Mouse (Mus musculus): Measurements from ENCODE around the gene Wapl. TPM values are rescaled to one million over a fixed set of nuclear protein-coding genes. Genes with fewer than 3 reads are reported as not detected.

Gene Wapl
- polyA plus RNA-seq, 1 experiment from 2014 or later, result 36.7 TPM

- H3K4me2 ChIP-seq, result peak overlapping the region; percentile 4; the same call in 1 of the 2 replicates
- 84% methylated on average over 5 of the region's 5 CpGs for WGBS
Measured at GRCm38 (mm10) chr14:34675347-34675865, 1.7 kb downstream of the Wapl start.

DNA sequence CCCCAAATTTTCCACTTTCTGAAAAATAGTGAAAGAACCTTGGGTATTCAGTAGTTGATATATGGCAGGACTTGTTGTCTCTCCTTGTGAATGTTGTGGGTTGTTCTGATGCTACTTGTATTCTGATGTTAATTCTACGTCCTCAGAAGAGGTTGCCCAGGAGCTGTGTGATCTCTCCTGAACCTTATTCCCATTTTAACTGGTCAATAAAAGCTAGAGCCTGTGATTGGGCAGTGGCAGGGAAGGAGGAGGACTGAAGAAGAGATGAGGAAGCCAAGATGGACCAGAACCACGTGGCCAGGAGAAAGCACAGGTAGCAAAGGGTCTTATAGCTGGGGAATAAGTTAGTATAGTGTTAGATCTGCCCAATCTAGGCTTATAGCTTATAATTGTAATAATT lies 7.1 kb downstream of the Wapl start:
- DNase-seq (ENCODE audit: low spot score, missing footprints) (peak; percentile 67), ATAC-seq (ENCODE audit: low FRiP score) (no peak)
- Histone ChIP-seq H3K4me3 (ENCODE audit: low read depth, low read length) (no peak overlapping the region), H3K9ac (ENCODE audit: low read length) (no peak overlapping the region), H3K27me3 (ENCODE audit: control insufficient read depth, insufficient read depth, low read length) (no peaks in the 10 kb centered on the region), H3K4me1 (ENCODE audit: control insufficient read depth, insufficient read depth, low read length) (no peaks in the 10 kb centered on the region), H3K27ac (ENCODE audit: low read depth, low read length) (no peak overlapping the region), H3K36me3 (ENCODE audit: control insufficient read depth, insufficient read depth, low read length) (peaks cover 4% of the 10 kb centered on the region; the same call in 1 of the 2 replicates), H3K4me2 (no peak overlapping the region), H3K9me3 (ENCODE audit: control insufficient read depth, low read length) (no peaks in the 10 kb centered on the region)
- WGBS, result 81% methylated on average over 2 of the region's 2 CpGs

More at GRCm38 (mm10) chr14:34675347-34675865, 1.7 kb downstream of the Wapl start:
- H3K9me3 ChIP-seq (ENCODE audit: control insufficient read depth, low read length), result no peaks in the 10 kb centered on the region
- no peaks in the 10 kb centered on the region for H3K27me3 ChIP-seq (ENCODE audit: control insufficient read depth, insufficient read depth, low read length)
- H3K27ac ChIP-seq (ENCODE audit: low read depth, low read length), result no peak overlapping the region
- no peak overlapping the region for H3K9ac ChIP-seq (ENCODE audit: low read length)
- H3K4me3 ChIP-seq (ENCODE audit: low read depth, low read length), result no peak overlapping the region
- peaks cover 12% of the 10 kb centered on the region for H3K4me1 ChIP-seq (ENCODE audit: control insufficient read depth, insufficient read depth, low read length)
- H3K36me3 ChIP-seq (ENCODE audit: control insufficient read depth, insufficient read depth, low read length), result no peaks in the 10 kb centered on the region
- ATAC-seq (ENCODE audit: low FRiP score), result no peak
- no peak for DNase-seq (ENCODE audit: low spot score, missing footprints)

GRCm38 (mm10) chr14:34684989-34685388 lies 11.3 kb downstream of the Wapl start:
- DNase-seq (ENCODE audit: low spot score, missing footprints), result no peak
- no peak for ATAC-seq (ENCODE audit: low FRiP score)
- peaks cover 4% of the 10 kb centered on the region; the same call in 1 of the 2 replicates for H3K36me3 ChIP-seq (ENCODE audit: control insufficient read depth, insufficient read depth, low read length)

DNA sequence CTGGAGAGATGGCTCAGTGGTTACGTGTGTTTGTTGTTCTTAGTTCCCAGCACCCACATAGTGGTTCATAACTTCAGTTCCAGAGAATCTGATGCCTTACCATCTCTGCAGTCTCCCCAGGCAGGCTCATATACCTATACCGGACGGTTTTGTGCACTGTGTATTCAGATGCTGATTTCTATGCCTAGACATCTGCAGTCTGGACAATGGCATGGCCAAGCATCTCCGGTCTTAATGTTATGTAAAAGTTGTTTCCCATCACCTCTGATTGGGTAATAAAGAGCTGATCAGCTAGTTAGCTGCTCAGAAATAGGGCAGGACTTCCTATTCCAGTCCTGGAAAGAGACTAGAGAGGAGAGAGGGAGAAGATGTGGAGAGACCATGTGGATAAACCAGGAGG lies 20.2 kb downstream of the Wapl start:
- DNase-seq (ENCODE audit: low spot score, missing footprints) (no peak), ATAC-seq (ENCODE audit: low FRiP score) (no peak)
- Histone ChIP-seq H3K36me3 (ENCODE audit: control insufficient read depth, insufficient read depth, low read length) (no peaks in the 10 kb centered on the region), H3K27me3 (ENCODE audit: control insufficient read depth, insufficient read depth, low read length) (no peaks in the 10 kb centered on the region), H3K4me2 (no peak overlapping the region), H3K27ac (ENCODE audit: low read depth, low read length) (no peak overlapping the region), H3K4me1 (ENCODE audit: control insufficient read depth, insufficient read depth, low read length) (no peaks in the 10 kb centered on the region), H3K4me3 (ENCODE audit: low read depth, low read length) (no peak overlapping the region), H3K9me3 (ENCODE audit: control insufficient read depth, low read length) (no peaks in the 10 kb centered on the region), H3K9ac (ENCODE audit: low read length) (no peak overlapping the region)
- WGBS, result 92% methylated on average over 4 of the region's 4 CpGs

More at GRCm38 (mm10) chr14:34684989-34685388, 11.3 kb downstream of the Wapl start:
- no peak overlapping the region for H3K4me3 ChIP-seq (ENCODE audit: low read depth, low read length)
- H3K4me1 ChIP-seq (ENCODE audit: control insufficient read depth, insufficient read depth, low read length), result no peaks in the 10 kb centered on the region
- no peak overlapping the region for H3K4me2 ChIP-seq
- H3K9ac ChIP-seq (ENCODE audit: low read length), result no peak overlapping the region
- H3K27ac ChIP-seq (ENCODE audit: low read depth, low read length), result no peak overlapping the region
- no peaks in the 10 kb centered on the region for H3K9me3 ChIP-seq (ENCODE audit: control insufficient read depth, low read length)
- H3K27me3 ChIP-seq (ENCODE audit: control insufficient read depth, insufficient read depth, low read length), result no peaks in the 10 kb centered on the region

DNA sequence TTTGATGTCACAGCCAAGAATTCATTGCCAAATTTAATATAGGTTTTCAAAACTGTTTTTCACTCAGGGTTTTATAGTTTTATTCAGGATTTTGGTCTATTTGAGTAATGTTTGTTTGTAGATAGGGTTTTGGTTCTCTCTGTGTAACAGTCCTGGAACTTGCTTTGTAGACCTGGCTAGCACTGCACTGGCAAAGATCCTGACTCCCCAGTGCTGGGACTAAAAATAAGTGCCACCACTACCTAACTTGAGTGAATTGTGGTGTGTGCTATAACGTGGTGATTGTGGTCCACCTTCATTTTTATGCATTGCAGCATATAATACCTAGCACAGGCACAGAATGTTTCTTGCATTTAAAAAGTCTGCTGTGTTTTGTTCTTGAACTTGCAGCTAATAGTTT lies 23.6 kb downstream of the Wapl start:
- H3K4me3 ChIP-seq (ENCODE audit: low read depth, low read length), result no peak overlapping the region
- no peak overlapping the region for H3K4me2 ChIP-seq
- ATAC-seq (ENCODE audit: low FRiP score) (no peak), DNase-seq (ENCODE audit: low spot score, missing footprints) (no peak)
- 79% methylated on average over 1 of the region's 1 CpGs for WGBS
- H3K27ac ChIP-seq (ENCODE audit: low read depth, low read length), result no peak overlapping the region
- no peaks in the 10 kb centered on the region for H3K9me3 ChIP-seq (ENCODE audit: control insufficient read depth, low read length)
- H3K9ac ChIP-seq (ENCODE audit: low read length), result no peak overlapping the region
- H3K27me3 ChIP-seq (ENCODE audit: control insufficient read depth, insufficient read depth, low read length), result no peaks in the 10 kb centered on the region
- H3K36me3 ChIP-seq (ENCODE audit: control insufficient read depth, insufficient read depth, low read length), result no peaks in the 10 kb centered on the region
- no peaks in the 10 kb centered on the region for H3K4me1 ChIP-seq (ENCODE audit: control insufficient read depth, insufficient read depth, low read length)

DNA sequence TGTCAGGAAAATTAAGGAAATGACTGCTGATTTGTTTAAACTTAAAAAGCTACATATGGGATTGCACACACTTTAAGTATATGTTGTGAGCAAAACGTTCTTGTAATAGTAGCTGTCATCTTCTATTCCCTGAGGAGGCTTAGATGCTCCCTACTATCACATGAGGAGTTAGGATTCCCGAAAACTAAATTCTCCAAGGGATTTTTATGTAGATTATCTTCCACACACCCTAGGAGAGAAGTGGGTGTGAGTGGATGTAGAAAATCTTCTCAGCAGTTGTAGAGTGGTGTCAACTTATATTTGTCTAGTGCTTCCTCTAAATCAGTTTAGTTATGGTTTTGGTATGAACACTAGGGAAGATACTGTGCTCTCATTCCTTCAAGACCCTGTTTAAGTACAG lies 36.5 kb downstream of the Wapl start:
- Histone ChIP-seq H3K36me3 (ENCODE audit: control insufficient read depth, insufficient read depth, low read length) (0 out of 2 replicates have a peak, but pooled peaks cover 5% of the 10 kb centered on the region), H3K27me3 (ENCODE audit: control insufficient read depth, insufficient read depth, low read length) (no peaks in the 10 kb centered on the region), H3K4me1 (ENCODE audit: control insufficient read depth, insufficient read depth, low read length) (no peaks in the 10 kb centered on the region), H3K9me3 (ENCODE audit: control insufficient read depth, low read length) (no peaks in the 10 kb centered on the region), H3K4me2 (no peak overlapping the region), H3K27ac (ENCODE audit: low read depth, low read length) (no peak overlapping the region), H3K4me3 (ENCODE audit: low read depth, low read length) (no peak overlapping the region), H3K9ac (ENCODE audit: low read length) (no peak overlapping the region)
- DNase-seq (ENCODE audit: low spot score, missing footprints) (peak; percentile 53), ATAC-seq (ENCODE audit: low FRiP score) (no peak)
- WGBS, result 91% methylated on average over 2 of the region's 2 CpGs

GRCm38 (mm10) chr14:34712027-34712426 lies 38.3 kb downstream of the Wapl start:
- Histone ChIP-seq H3K4me1 (ENCODE audit: control insufficient read depth, insufficient read depth, low read length) (no peaks in the 10 kb centered on the region), H3K27ac (ENCODE audit: low read depth, low read length) (no peak overlapping the region), H3K9ac (ENCODE audit: low read length) (no peak overlapping the region), H3K27me3 (ENCODE audit: control insufficient read depth, insufficient read depth, low read length) (no peaks in the 10 kb centered on the region), H3K9me3 (ENCODE audit: control insufficient read depth, low read length) (no peaks in the 10 kb centered on the region), H3K4me2 (no peak overlapping the region), H3K36me3 (ENCODE audit: control insufficient read depth, insufficient read depth, low read length) (0 out of 2 replicates have a peak, but pooled peaks cover 5% of the 10 kb centered on the region), H3K4me3 (ENCODE audit: low read depth, low read length) (no peak overlapping the region)
- DNase-seq (ENCODE audit: low spot score, missing footprints) (no peak), ATAC-seq (ENCODE audit: low FRiP score) (no peak)
- 92% methylated on average over 3 of the region's 3 CpGs for WGBS

- no peak for DNase-seq (ENCODE audit: low spot score, missing footprints)
- H3K4me3 ChIP-seq (ENCODE audit: low read depth, low read length), result no peak overlapping the region
- H3K9me3 ChIP-seq (ENCODE audit: control insufficient read depth, low read length), result no peaks in the 10 kb centered on the region
- H3K4me1 ChIP-seq (ENCODE audit: control insufficient read depth, insufficient read depth, low read length), result no peaks in the 10 kb centered on the region
- no peak overlapping the region for H3K9ac ChIP-seq (ENCODE audit: low read length)
- 80% methylated on average over 3 of the region's 3 CpGs for WGBS
- no peak overlapping the region for H3K27ac ChIP-seq (ENCODE audit: low read depth, low read length)
- no peak overlapping the region for H3K4me2 ChIP-seq
- no peaks in the 10 kb centered on the region for H3K27me3 ChIP-seq (ENCODE audit: control insufficient read depth, insufficient read depth, low read length)
- H3K36me3 ChIP-seq (ENCODE audit: control insufficient read depth, insufficient read depth, low read length), result 0 out of 2 replicates have a peak, but pooled peaks cover 5% of the 10 kb centered on the region
- no peak for ATAC-seq (ENCODE audit: low FRiP score)
Measured at GRCm38 (mm10) chr14:34712857-34713256, 39.1 kb downstream of the Wapl start.

GRCm38 (mm10) chr14:34718150-34718549 lies 44.4 kb downstream of the Wapl start:
- H3K27me3 ChIP-seq (ENCODE audit: control insufficient read depth, insufficient read depth, low read length), result no peaks in the 10 kb centered on the region
- 0 out of 2 replicates have a peak, but pooled peaks cover 5% of the 10 kb centered on the region for H3K36me3 ChIP-seq (ENCODE audit: control insufficient read depth, insufficient read depth, low read length)
- H3K4me3 ChIP-seq (ENCODE audit: low read depth, low read length), result no peak overlapping the region
- 95% methylated on average over 3 of the region's 3 CpGs for WGBS
- H3K27ac ChIP-seq (ENCODE audit: low read depth, low read length), result no peak overlapping the region
- no peak overlapping the region for H3K4me2 ChIP-seq
- DNase-seq (ENCODE audit: low spot score, missing footprints), result no peak
- no peak overlapping the region for H3K9ac ChIP-seq (ENCODE audit: low read length)
- H3K4me1 ChIP-seq (ENCODE audit: control insufficient read depth, insufficient read depth, low read length), result no peaks in the 10 kb centered on the region
- H3K9me3 ChIP-seq (ENCODE audit: control insufficient read depth, low read length), result no peaks in the 10 kb centered on the region
- ATAC-seq (ENCODE audit: low FRiP score), result no peak
